Mouse (Mus musculus) heart, adult 8-10 months (tissue): ENCODE results near the gene Toe1. TPM values are rescaled to one million over a fixed set of nuclear protein-coding genes. Genes with fewer than 3 reads are reported as not detected.
"Not testable (repeated sequence)": the region's sequence is repeated elsewhere in the genome, so short reads cannot be mapped to it uniquely, and the experiment has no call there.

Experiments used
- DNase-seq: peaks from one replicate; pipeline ENCODE4 v3.0.0; 2022; ENCODE audit warnings: low spot score
- total RNA-seq, 4 experiments: library from RNA; stranded (reverse); gene quantifications; 2 replicates each; pipeline ENCODE4 v1.2.4; 2022

Gene Toe1
- total RNA-seq: 1 to 10 TPM; 4.2 to 8.2 (median 5.4) TPM

- peak; percentile 92 for DNase-seq
These were observed at the start of gene Toe1, which contains the start of gene Mutyh for GRCm38 (mm10) chr4:116807197-116808129. Toe1 (minus strand) TSS chr4:116807640. Mutyh (plus strand) TSS chr4:116807723.

DNA sequence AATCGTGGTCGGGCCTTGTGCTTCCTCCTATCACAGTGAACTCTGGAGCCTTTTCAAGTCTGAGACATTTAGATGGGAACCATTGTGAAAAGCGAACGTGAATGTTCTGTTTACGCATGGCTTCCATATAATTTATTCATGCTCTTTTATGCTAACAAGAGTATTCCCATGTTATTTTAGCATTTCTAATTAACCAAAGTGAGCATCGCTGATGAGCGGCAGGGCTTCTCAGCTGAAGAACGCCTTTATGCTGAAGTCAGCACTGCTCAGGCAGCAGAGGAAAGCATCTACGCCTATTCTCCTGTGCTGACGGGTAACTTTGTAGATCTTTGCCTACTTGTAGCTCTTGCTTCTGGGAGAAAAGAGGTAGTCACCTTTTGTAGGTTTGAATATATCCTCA is 49.8 kb upstream of the Toe1 start:
- no peak for DNase-seq

GRCm38 (mm10) chr4:116854286-116854685 is 46.8 kb upstream of the Toe1 start:
- no peak for DNase-seq

DNA sequence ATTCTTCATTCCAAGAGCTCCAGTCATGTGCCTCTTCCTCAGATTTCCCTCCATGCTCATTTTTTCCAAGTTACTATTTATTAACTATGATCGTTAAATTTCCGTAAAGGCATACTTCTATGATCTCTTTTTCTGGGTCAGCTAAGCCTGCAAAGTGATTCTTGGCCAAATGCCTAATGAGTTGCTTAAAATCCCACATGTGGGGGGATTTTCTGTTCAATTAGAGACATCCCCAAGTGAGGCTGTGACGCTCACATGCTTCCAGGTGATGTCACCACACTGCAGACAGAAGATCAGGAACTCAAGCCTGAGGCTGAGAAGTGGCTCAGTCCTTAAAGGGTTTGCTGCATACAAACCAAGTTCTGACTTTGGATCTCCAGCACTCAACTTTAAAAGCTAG is 42.5 kb upstream of the Toe1 start:
- no peak for DNase-seq

DNA sequence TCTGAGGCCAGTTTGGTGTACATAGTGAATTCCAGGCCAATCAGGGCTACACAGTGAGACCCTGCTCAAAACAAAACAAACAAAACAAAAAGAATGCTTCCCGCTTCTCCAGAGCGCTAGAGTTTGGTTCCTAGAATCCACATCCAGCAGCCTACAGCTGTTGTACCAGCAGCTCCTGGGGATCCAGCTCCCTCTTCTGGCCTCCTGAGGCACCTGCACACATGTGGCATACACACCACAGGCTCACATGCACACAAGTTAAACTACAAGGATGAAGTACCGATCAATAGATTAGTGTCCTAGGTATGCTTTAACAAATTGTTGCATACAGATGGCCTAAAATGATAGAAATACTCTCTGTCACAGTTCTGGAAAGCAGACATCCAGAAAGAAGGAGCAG is 36.9 kb upstream of the Toe1 start:
- no peak for DNase-seq

- DNase-seq: no peak
These were observed 33.4 kb upstream of the Toe1 start for GRCm38 (mm10) chr4:116840841-116841240.

DNA sequence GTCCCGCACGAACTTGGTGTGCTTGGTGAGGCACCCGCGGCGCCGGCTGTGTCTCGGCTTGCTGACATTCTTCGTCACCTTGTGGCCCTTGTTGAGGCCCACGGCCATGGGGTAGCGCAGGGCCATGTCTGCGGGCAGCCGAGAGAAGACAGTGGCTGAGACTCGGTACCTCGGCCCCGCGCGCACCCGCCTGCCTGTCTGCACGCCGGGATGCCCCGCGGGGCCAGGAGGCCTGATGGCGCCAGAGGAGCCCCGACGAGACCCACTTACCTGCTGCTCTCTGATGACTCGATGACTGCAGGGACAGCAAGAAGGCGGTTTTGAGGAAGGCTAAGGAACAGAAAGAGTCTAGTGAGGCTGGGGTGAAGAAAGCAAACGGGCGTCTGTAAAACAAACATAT is 32.7 kb upstream of the Toe1 start:
- DNase-seq: not testable (repeated sequence)

DNA sequence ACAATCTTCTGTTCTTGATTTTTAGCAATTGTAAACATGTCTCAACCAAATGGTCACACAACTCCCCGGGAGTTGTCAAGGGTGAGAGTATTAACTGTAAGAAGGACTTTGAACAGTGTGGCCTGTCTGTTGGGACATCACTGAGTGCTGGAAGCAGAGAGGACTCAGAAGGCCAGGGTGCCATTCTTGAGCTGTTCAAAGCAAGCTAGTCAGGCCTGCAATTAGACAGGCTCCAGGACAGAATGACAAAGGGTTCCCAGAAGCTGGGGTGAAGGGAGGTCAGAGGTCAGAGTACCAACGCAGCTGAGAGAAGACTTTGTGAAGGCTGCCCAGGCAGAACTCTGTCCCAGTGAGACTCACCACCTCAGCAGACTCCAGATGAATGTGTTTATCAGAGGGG is 31.6 kb upstream of the Toe1 start:
- no peak for DNase-seq

DNA sequence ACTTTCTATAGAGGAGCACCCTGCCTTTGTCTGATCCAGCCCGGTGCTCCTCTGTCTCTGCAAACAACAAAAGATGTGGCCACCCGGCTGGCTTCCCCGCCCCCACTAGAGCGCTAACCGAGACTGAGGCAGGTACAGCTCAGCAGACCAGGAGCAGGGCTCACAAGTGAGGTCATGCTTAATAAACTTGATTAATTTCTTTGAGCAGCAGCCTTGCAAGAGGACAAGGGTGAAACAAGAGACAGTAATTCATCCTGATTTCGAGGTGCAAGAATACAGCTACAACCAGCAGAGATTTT is 22.6 kb upstream of the Toe1 start:
- no peak for DNase-seq

- DNase-seq: no peak
These were observed 22.1 kb upstream of the Toe1 start for GRCm38 (mm10) chr4:116829364-116830069.

GRCm38 (mm10) chr4:116827819-116828218 is 20.4 kb upstream of the Toe1 start:
- peak; percentile 48 for DNase-seq

DNA sequence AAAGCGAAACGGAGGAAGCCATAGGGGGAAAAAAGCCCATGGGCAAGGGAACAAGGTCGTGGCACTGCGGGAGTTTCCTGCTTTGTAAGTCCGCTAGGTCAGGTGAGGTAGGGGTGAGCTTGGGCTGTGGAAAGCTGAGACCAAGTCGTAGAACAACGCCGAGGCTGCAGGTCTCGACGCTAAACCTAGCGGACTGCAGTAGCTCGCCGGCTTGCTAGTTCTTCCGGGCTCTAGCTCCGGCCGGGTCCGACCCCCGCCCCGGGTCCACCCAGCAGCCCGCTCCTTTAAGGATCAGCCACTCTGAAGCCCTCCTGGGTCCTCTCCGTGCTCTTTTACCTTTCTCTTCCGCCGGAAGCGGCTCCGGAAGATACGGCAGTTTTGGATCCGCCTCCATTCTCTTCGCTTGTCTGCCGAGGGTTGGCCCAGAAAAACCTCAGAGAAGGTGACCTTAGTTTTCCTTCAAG is 17.1 kb upstream of the Toe1 start:
- peak; percentile 71 for DNase-seq

- DNase-seq: no peak
These were observed 14.2 kb upstream of the Toe1 start, which contains the start of gene Hpdl for GRCm38 (mm10) chr4:116821694-116822016. Hpdl (minus strand) TSS chr4:116821707.

DNA sequence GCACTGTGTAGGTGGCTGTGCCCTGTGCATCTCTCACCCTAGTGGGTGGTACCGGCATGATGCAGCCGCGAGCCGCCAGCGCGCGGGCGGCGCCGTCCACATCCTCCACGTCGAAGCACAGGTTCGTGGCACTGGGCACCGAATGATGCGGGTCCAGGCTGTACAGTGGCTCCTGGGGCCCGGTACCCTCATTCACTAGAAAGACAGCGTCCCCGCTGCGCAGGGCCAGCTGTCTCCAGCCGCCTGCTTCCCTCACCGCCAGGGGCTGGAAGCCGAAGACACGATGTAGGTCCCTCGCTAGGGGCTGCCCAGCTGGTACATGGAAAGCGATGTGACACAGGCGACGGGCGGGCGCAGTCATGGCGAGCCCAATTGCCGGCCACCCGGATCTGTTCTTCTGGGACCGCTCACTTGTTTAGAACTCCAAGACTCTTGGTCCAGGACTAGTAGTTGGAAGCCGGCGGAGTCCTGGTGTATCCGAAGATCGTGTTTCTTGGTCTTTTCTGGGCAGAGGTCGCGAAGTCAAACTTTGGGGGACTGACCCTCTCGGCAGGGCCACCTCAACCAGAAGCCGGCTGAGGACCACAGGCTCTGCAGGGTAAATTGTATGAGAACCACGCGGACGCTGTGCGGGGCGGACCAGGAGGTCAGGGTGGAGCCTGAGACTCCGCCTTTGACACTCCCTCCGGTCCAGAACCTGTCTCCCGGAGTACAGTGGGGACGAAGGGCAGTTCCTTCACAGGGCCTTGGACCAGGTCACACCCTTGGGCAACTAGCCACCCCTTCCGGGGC is 13.7 kb upstream of the Toe1 start:
- peak; percentile 76 for DNase-seq

DNA sequence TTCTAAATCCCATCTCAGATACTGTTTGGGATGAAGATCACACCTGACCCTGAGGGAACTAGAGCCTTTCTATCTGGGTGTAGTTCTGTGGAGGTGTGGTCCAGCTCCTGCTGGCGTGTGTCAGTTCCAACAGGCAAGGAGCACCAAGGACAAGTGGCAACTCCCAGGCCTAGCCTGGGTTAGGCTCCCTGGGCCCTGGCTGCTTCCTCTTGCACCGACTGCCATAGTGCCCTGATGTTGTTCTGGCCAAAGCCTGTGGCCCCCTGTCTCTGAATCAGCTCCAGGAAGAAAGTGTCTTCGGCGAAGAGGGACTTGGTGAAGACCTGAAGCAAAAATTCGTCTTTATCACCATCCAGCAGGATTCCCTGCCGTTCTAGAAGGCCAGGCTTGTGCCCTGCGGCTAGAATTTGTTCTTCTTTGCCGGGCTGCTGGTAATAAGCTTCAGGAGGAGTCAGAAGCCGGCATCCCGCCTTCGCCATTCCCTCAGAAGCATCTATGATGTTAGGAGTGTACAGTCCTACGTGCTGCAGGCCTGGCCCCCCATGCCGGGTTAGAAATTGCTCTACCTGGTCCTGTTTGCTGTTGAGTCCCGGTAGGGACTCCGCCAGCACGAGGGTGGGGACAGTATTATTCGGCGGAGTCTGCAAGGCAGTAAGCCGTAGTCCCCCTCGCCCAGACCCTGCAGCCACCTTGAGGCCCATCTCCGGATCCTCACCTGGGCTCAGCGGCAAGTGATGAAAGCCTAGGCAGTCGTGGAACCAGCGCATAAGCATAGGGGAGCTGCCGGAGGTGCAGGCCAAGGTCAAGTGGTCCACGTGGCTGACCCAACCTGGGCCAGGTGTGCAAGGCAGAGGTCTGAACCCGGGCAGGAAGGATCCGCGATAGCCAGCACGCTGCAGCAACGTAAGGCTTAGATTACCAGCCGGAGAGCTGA is 12.8 kb upstream of the Toe1 start:
- no peak for DNase-seq

- DNase-seq: no peak
These were observed 10.0 kb upstream of the Toe1 start for GRCm38 (mm10) chr4:116817486-116817885.

DNA sequence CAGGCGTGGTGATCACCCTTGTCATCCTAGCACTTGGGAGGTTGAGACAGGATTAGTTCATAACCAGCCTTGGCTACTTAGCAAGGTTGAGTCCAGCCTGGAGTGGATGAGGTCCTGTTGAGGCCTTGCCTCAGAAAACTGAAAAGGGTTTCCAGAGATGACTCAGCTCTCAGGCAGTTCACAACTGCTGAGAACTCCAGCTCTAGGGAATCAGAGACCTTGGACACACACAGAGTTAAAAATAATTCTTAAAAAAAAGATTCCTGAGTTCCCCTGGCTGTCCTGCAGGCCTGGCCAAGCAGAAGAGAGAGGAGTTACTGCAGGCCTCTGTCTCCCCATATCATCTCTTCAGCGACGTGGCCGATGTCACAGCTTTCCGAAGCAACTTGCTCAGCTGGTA is 7.8 kb upstream of the Toe1 start:
- DNase-seq: no peak

DNA sequence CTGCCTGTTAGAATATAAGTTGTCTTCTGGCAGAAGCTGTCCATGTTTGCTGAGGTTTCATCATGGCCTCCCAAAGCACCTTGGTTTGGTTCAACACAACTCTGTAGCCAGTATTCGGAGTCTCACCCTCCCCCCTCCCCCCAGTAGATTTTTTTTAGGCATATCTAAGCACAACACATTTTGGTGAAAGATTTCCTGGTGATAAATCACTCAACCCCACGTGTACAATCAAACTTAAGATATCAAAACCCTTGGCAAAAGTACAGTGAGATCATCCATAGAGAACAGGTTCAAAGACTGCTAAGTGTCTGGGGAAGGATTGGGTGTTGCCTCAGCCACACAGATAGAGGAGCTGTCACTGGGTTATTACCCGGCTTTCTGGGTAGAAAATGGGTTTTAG is 3.6 kb upstream of the Toe1 start:
- no peak for DNase-seq

DNA sequence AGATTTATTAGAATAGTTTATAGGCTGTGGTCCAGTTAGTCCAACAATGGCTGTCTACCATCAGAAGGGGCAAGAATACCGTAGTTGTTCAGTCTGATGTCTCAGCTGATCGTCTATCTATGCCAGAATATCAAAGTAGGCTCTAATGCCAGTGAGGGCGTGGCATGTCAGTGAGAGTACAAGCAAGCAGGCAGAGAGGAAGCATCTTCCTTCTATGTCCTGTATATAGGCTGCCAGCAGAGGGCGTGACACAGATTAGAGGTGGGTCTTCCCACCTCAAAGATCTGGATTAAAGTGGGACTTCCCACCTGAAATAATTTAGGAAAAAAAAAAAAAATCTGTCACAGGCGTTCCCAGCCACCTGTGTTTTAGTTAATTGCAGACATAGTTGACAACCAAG is 7.5 kb downstream of the Toe1 start:
- no peak for DNase-seq

- DNase-seq: no peak
These were observed 10.9 kb downstream of the Toe1 start for GRCm38 (mm10) chr4:116796442-116797110.

- DNase-seq: no peak
These were observed 13.2 kb downstream of the Toe1 start for GRCm38 (mm10) chr4:116794273-116794672.
